Mouse (Mus musculus) midbrain, embryonic 13.5 days (tissue): ENCODE results near the gene Cpsf3. TPM values are rescaled to one million over a fixed set of nuclear protein-coding genes. Genes with fewer than 3 reads are reported as not detected.

Experiments used
- ATAC-seq: fragments of 200-750 bp; cut with Nextera tagmentation; 2 replicates; pipeline ENCODE4 v1.8.0; 2017; ENCODE audit warnings: mild to moderate bottlenecking, moderate TSS enrichment, moderate library complexity
- H3K27ac ChIP-seq: fragments of 300-500 bp; sonication (generic); 2 replicates; pipeline ENCODE4 v1.5.1; 2015; ENCODE audit warnings: inconsistent platforms, mild to moderate bottlenecking, moderate library complexity
- H3K27me3 ChIP-seq: fragments of 300-500 bp; sonication (generic); 2 replicates; pipeline ENCODE4 v1.6.1; 2015; ENCODE audit warnings: mild to moderate bottlenecking, inconsistent platforms
- H3K36me3 ChIP-seq: fragments of 300-500 bp; sonication (generic); 2 replicates; pipeline ENCODE4 v1.6.1; 2015; ENCODE audit warnings: mild to moderate bottlenecking, inconsistent platforms
- H3K4me1 ChIP-seq: fragments of 300-500 bp; sonication (generic); replicated peaks from 2 replicates; pipeline ENCODE4 v1.6.1; 2015; ENCODE audit warnings: inconsistent platforms
- H3K4me2 ChIP-seq: fragments of 300-500 bp; sonication (generic); replicated peaks from 2 replicates; pipeline ENCODE4 v1.6.1; 2015; ENCODE audit warnings: moderate library complexity, mild to moderate bottlenecking, inconsistent platforms
- H3K4me3 ChIP-seq: fragments of 300-500 bp; sonication (generic); replicated peaks from 2 replicates; pipeline ENCODE4 v1.5.1; 2015; ENCODE audit warnings: mild to moderate bottlenecking, inconsistent platforms
- H3K9ac ChIP-seq: fragments of 300-500 bp; sonication (generic); replicated peaks from 2 replicates; pipeline ENCODE4 v1.6.1; 2015; ENCODE audit warnings: mild to moderate bottlenecking, inconsistent platforms
- H3K9me3 ChIP-seq: fragments of 300-500 bp; sonication (generic); 2 replicates; pipeline ENCODE4 v1.6.1; 2016; ENCODE audit warnings: mild to moderate bottlenecking, inconsistent platforms
- WGBS: fragments of 180-500 bp; shearing (Covaris S2); methylation state at CpG from one replicate; pipeline ENCODE4 v1.1.7; 2015; 5-methylcytosine and 5-hydroxymethylcytosine counted together
- polyA plus RNA-seq: library from polyadenylated mRNA; unstranded; fragments of >200 nt; fragmentation: Nextera tagmentation; extraction: Ambion mirVana; gene quantifications from 2 replicates; pipeline ENCODE4 v1.2.1, GENCODE M21; 2015

The Cpsf3 gene
- polyA plus RNA-seq, 1 experiment from 2014 or later: 116 TPM

GRCm38 (mm10) chr12:21322856-21323255 lies 37.7 kb downstream of the Cpsf3 start:
- no peak for ATAC-seq
- Histone ChIP-seq H3K9me3 (no peaks in the 10 kb centered on the region), H3K4me3 (no peak overlapping the region), H3K4me2 (no peak overlapping the region), H3K36me3 (peaks cover 62% of the 10 kb centered on the region), H3K27me3 (no peaks in the 10 kb centered on the region), H3K4me1 (no peaks in the 10 kb centered on the region), H3K9ac (no peak overlapping the region), H3K27ac (no peak overlapping the region)
- WGBS: 81% methylated on average over 9 of the region's 9 CpGs

GRCm38 (mm10) chr12:21324101-21324500 lies 38.9 kb downstream of the Cpsf3 start:
- peaks cover 74% of the 10 kb centered on the region for H3K36me3 ChIP-seq
- no peak overlapping the region for H3K27ac ChIP-seq
- H3K9me3 ChIP-seq: no peaks in the 10 kb centered on the region
- 86% methylated on average over 5 of the region's 5 CpGs for WGBS
- no peak overlapping the region for H3K4me2 ChIP-seq
- no peak for ATAC-seq
- H3K9ac ChIP-seq: no peak overlapping the region
- H3K27me3 ChIP-seq: no peaks in the 10 kb centered on the region
- no peak overlapping the region for H3K4me3 ChIP-seq
- no peaks in the 10 kb centered on the region for H3K4me1 ChIP-seq

- Histone ChIP-seq H3K36me3 (peaks cover 86% of the 10 kb centered on the region), H3K9me3 (no peaks in the 10 kb centered on the region), H3K4me1 (no peaks in the 10 kb centered on the region), H3K4me2 (no peak overlapping the region), H3K27me3 (no peaks in the 10 kb centered on the region), H3K27ac (no peak overlapping the region), H3K9ac (no peak overlapping the region), H3K4me3 (no peak overlapping the region)
- ATAC-seq: no peak
- WGBS: 92% methylated on average over 8 of the region's 8 CpGs
Observed at GRCm38 (mm10) chr12:21325266-21325665, 40.1 kb downstream of the Cpsf3 start.

- Histone ChIP-seq H3K9me3 (no peaks in the 10 kb centered on the region), H3K4me3 (no peak overlapping the region), H3K4me2 (no peak overlapping the region), H3K27ac (no peak overlapping the region), H3K36me3 (peaks cover 89% of the 10 kb centered on the region), H3K4me1 (no peaks in the 10 kb centered on the region), H3K9ac (no peak overlapping the region), H3K27me3 (no peaks in the 10 kb centered on the region)
- 93% methylated on average over 3 of the region's 3 CpGs for WGBS
- ATAC-seq: no peak
Observed at GRCm38 (mm10) chr12:21326325-21326724, 41.1 kb downstream of the Cpsf3 start.

- no peak overlapping the region for H3K4me3 ChIP-seq
- no peak overlapping the region for H3K9ac ChIP-seq
- no peaks in the 10 kb centered on the region for H3K9me3 ChIP-seq
- H3K36me3 ChIP-seq: peaks cover 89% of the 10 kb centered on the region
- WGBS: 92% methylated on average over 9 of the region's 9 CpGs
- no peaks in the 10 kb centered on the region for H3K27me3 ChIP-seq
- ATAC-seq: no peak
- no peaks in the 10 kb centered on the region for H3K4me1 ChIP-seq
- H3K4me2 ChIP-seq: no peak overlapping the region
- no peak overlapping the region for H3K27ac ChIP-seq
Observed at GRCm38 (mm10) chr12:21329661-21330400, 44.6 kb downstream of the Cpsf3 start.

GRCm38 (mm10) chr12:21330961-21331576 lies 45.9 kb downstream of the Cpsf3 start:
- Histone ChIP-seq H3K9me3 (no peaks in the 10 kb centered on the region), H3K36me3 (peaks cover 88% of the 10 kb centered on the region), H3K4me1 (no peaks in the 10 kb centered on the region), H3K27me3 (no peaks in the 10 kb centered on the region), H3K4me2 (no peak overlapping the region), H3K4me3 (no peak overlapping the region), H3K27ac (no peak overlapping the region), H3K9ac (no peak overlapping the region)
- WGBS: 92% methylated on average over 10 of the region's 10 CpGs
- ATAC-seq: no peak

- Histone ChIP-seq H3K27ac (no peak overlapping the region), H3K27me3 (no peaks in the 10 kb centered on the region), H3K4me3 (no peak overlapping the region), H3K4me2 (no peak overlapping the region), H3K9me3 (no peaks in the 10 kb centered on the region), H3K4me1 (no peaks in the 10 kb centered on the region), H3K36me3 (peaks cover 89% of the 10 kb centered on the region), H3K9ac (no peak overlapping the region)
- WGBS: 85% methylated on average over 6 of the region's 6 CpGs
- no peak for ATAC-seq
Observed at GRCm38 (mm10) chr12:21331711-21332110, 46.5 kb downstream of the Cpsf3 start.

- Histone ChIP-seq H3K4me2 (no peak overlapping the region), H3K4me1 (no peaks in the 10 kb centered on the region), H3K36me3 (peaks cover 83% of the 10 kb centered on the region), H3K9ac (no peak overlapping the region), H3K9me3 (no peaks in the 10 kb centered on the region), H3K27ac (no peak overlapping the region), H3K4me3 (no peak overlapping the region), H3K27me3 (no peaks in the 10 kb centered on the region)
- no peak for ATAC-seq
- WGBS: 92% methylated on average over 7 of the region's 7 CpGs
Observed at GRCm38 (mm10) chr12:21333021-21333420, 47.8 kb downstream of the Cpsf3 start.

- Histone ChIP-seq H3K4me2 (no peak overlapping the region), H3K4me1 (no peaks in the 10 kb centered on the region), H3K27me3 (no peaks in the 10 kb centered on the region), H3K9me3 (no peaks in the 10 kb centered on the region), H3K27ac (no peak overlapping the region), H3K4me3 (no peak overlapping the region), H3K36me3 (peaks cover 78% of the 10 kb centered on the region), H3K9ac (no peak overlapping the region)
- ATAC-seq: no peak
- WGBS: 96% methylated on average over 5 of the region's 5 CpGs
Observed at GRCm38 (mm10) chr12:21333766-21334165, 48.6 kb downstream of the Cpsf3 start.

- Histone ChIP-seq H3K9ac (no peak overlapping the region), H3K4me1 (no peaks in the 10 kb centered on the region), H3K9me3 (no peaks in the 10 kb centered on the region), H3K36me3 (peaks cover 78% of the 10 kb centered on the region), H3K4me3 (no peak overlapping the region), H3K4me2 (no peak overlapping the region), H3K27me3 (no peaks in the 10 kb centered on the region), H3K27ac (no peak overlapping the region)
- WGBS: 85% methylated on average over 7 of the region's 7 CpGs
- ATAC-seq: no peak
Observed at GRCm38 (mm10) chr12:21335869-21336268, 50.7 kb downstream of the Cpsf3 start.

GRCm38 (mm10) chr12:21337171-21337570 lies 52.0 kb downstream of the Cpsf3 start:
- no peak overlapping the region for H3K27ac ChIP-seq
- peaks cover 74% of the 10 kb centered on the region for H3K36me3 ChIP-seq
- no peaks in the 10 kb centered on the region for H3K9me3 ChIP-seq
- no peak overlapping the region for H3K9ac ChIP-seq
- no peak overlapping the region for H3K4me2 ChIP-seq
- H3K4me1 ChIP-seq: no peaks in the 10 kb centered on the region
- H3K27me3 ChIP-seq: no peaks in the 10 kb centered on the region
- 95% methylated on average over 5 of the region's 5 CpGs for WGBS
- H3K4me3 ChIP-seq: no peak overlapping the region
- ATAC-seq: no peak

- H3K27me3 ChIP-seq: no peaks in the 10 kb centered on the region
- H3K9me3 ChIP-seq: no peaks in the 10 kb centered on the region
- no peak overlapping the region for H3K4me2 ChIP-seq
- WGBS: 95% methylated on average over 5 of the region's 5 CpGs
- no peak overlapping the region for H3K9ac ChIP-seq
- H3K36me3 ChIP-seq: peaks cover 59% of the 10 kb centered on the region
- H3K4me1 ChIP-seq: no peaks in the 10 kb centered on the region
- ATAC-seq: no peak
- no peak overlapping the region for H3K4me3 ChIP-seq
- H3K27ac ChIP-seq: no peak overlapping the region
Observed at GRCm38 (mm10) chr12:21340674-21341073, 55.5 kb downstream of the Cpsf3 start.
